Mouse (Mus musculus) C3H10T1/2 (cell line): ENCODE data around the gene Nrxn2. TPM values are rescaled to one million over a fixed set of nuclear protein-coding genes. Genes with fewer than 3 reads are reported as not detected.

Source experiments
- polyA plus RNA-seq, 2 experiments: library from polyadenylated mRNA; unstranded; fragments of >200 nt; fragmentation: generic; extraction: Trizol; gene quantifications; one replicate each; pipeline ENCODE4 v1.2.1; 2012; ENCODE audit warnings: missing spikeins in 2 of 2

Nrxn2 gene
- under 1 TPM; 0.51 to 0.53 TPM for polyA plus RNA-seq

DNA sequence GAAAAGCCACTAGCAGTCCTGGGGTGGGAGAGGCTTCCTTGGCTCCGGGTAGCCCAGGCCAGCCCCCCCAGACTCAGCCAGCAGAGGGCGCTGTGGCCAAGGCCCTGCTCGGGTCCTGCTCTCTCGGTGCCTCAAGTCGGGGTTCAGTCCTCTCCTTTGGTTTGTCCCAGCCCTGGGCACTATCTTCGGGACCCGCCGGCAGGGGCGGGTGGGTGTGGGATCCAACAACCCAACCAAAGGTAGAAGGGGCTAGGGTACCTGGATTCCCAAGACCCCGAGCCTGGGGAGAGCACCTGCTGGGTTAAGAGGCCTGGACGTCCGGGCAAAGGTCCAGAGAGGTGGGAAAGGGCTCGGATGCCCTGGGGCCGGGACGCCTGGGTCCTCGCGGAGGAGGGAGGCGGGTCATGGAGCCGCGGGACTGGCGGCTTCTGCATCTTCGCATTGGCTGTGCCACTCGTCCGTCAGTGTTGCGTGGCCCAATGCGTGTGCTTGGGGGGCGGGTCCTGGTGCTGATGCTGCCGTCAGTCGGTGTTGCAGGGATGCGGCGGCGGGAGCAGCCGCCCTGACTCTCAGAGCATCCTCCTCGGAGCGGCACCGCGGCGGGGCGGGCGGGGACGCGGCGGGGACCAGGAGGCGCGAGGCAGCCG, at the start of gene Nrxn2:
TSS of gene Nrxn2 (plus strand) at position 499 of the 647 bp plus-strand sequence.

DNA sequence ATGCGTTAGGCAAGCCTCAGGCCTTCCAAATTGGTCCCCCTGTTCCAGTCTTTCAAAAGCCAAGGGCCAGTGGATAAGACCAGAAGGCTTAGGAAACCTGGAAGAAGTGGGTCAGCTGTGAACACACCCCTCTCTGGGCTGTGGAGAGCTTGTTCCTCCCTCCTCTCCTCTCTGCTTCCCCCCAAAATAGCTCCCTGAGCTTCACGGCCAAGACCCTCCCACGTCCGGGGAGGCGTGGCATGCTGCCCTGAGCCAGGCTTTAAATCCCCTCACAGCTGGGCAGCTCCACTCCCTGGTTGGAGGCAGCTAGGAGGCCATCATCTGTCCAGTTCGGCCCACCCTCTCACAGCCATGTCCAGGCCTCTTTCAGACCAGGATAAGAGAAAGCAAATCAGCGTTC, 34.4 kb upstream of the Nrxn2 start, which contains the start of gene Pygm:
TSS of gene Pygm (plus strand) at position 272 of the 400 bp plus-strand sequence.

DNA sequence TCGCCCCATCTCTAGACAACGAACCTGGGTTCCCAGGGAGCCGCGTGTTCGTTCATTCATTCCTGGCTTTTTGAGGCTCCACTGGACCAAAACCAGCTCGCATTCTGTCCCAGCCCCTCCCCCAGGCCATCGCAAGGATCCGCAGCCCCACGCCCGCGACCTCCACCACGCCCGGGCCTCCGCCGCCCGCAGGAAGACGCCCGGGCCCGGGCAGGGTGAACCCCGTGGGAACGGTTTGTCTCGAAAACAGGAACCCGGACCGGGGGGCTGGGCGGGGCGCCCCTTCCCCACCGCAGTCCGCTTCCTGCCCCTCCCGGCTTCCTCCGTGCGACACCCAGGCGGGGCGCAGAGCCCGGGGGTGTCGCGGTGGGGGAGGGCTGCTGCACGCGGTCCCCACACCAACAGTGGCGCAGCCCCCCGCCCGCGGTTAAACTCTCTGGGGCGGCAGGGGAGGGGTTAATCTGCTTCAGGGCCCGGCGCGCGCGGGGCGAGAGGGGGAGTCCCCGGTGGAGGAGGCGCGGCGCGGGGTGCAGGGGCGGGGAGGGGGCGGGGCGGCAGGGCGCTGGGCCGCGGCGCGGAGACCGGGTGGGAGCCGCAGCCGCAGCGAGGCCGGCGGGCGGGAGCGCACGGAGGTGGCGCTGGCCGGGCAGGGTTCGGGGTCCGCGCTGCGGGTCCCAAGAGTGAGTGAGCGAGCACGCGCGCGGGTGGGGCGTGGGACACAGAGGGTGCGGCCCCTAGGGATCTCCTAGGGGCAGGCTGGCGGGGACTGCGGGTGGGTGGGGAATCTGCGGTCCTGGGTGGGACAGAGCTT, 19.0 kb upstream of the Nrxn2 start, which contains the start of gene Rasgrp2:
TSS of gene Rasgrp2 (plus strand) at position 56 of the 811 bp plus-strand sequence.

DNA sequence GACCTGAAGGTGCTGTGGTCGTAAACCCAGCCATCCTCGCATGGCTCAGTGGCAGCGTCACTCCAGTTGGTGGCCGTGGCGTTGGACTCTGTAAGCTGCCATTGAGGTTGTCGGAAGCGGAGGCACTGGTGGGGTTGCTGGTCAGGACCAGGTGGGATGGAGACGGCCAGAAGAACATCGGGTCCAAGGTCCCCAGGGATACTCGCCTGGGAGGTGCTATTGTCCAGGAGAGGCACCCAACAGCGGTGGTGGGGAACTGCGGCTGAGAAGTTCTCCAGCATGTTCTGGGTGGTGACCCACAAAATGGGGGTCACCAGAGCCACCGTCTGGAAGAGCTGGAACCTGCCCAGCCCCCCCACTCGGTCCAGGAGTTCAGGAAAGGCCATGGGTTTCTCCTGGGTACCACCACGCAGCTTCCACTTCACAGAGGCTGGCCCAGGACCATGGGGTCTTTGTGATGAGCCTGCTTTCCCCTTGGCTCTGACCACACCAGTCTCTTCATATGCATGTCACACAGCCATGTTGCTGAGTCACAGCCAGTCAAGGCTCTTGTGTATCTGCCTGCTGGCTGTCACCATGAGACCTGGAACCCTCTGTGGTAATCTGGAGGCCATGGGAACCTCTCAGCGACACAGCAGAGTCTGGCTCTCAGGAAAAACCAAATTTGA, 124.0 kb downstream of the Nrxn2 start, which contains the start of gene Slc22a12:
TSS of gene Slc22a12 (minus strand) at position 666 of the 668 bp plus-strand sequence.

Other genes starting within 250 kb of the Nrxn2 start
- not detected for gene Majin, start 234.3 kb upstream of the Nrxn2 start, polyA plus RNA-seq
- gene Gpha2, start 192.4 kb upstream of the Nrxn2 start, polyA plus RNA-seq = 1 to 10 TPM in 1 of 2 experiments, under 1 TPM in 1; 0.33 to 3.6 TPM
- gene Ppp2r5b, start 182.9 kb upstream of the Nrxn2 start, polyA plus RNA-seq = 10 to 100 TPM; 11.0 to 23.1 TPM
- 10 to 100 TPM; 10.8 to 22.6 TPM for gene Atg2a, start 177.1 kb upstream of the Nrxn2 start, polyA plus RNA-seq
- 100 to 1,000 TPM; 138 to 139 TPM for gene Ehd1, start 142.0 kb upstream of the Nrxn2 start, polyA plus RNA-seq
- gene Cdc42bpg, start 112.3 kb upstream of the Nrxn2 start, polyA plus RNA-seq = under 1 TPM; 0.04 to 0.26 TPM
- 10 to 100 TPM; 39.2 to 60.2 TPM for gene Men1, start 83.8 kb upstream of the Nrxn2 start, polyA plus RNA-seq
- gene Map4k2, start 77.6 kb upstream of the Nrxn2 start, polyA plus RNA-seq = 10 to 100 TPM in 1 of 2 experiments, 1 to 10 TPM in 1; 3.1 to 11.6 TPM
- gene Sf1, start 55.0 kb upstream of the Nrxn2 start, polyA plus RNA-seq = 100 to 1,000 TPM in 1 of 2 experiments, 10 to 100 TPM in 1; 75.7 to 128 TPM
- 1 to 10 TPM in 1 of 2 experiments, under 1 TPM in 1; 0.06 to 3.8 TPM for gene Pygm, start 34.3 kb upstream of the Nrxn2 start, polyA plus RNA-seq
- gene Rasgrp2, start 19.4 kb upstream of the Nrxn2 start, polyA plus RNA-seq = 1 to 10 TPM in 1 of 2 experiments, under 1 TPM in 1; 0.01 to 2.2 TPM
- not detected for gene Slc22a12, start 124.3 kb downstream of the Nrxn2 start, polyA plus RNA-seq